Mouse (Mus musculus) heart, embryonic 10.5 days (tissue): ENCODE data around the gene Dact2. TPM values are rescaled to one million over a fixed set of nuclear protein-coding genes. Genes with fewer than 3 reads are reported as not detected.

ENCODE experiments used
- DNase-seq: peaks from one replicate; pipeline ENCODE4 v3.0.0-alpha.2; 2017; ENCODE audit warnings: low spot score
- H3K27ac ChIP-seq: fragments of 300-500 bp; sonication (generic); 2 replicates; pipeline ENCODE4 v1.5.1; 2016; ENCODE audit warnings: mild to moderate bottlenecking
- H3K27me3 ChIP-seq: fragments of 300-500 bp; sonication (generic); 2 replicates; pipeline ENCODE4 v1.6.1; 2016; ENCODE audit warnings: mild to moderate bottlenecking; ENCODE audit not compliant: poor library complexity, insufficient read depth, severe bottlenecking
- H3K36me3 ChIP-seq: fragments of 300-500 bp; sonication (generic); 2 replicates; pipeline ENCODE4 v1.6.1; 2016; ENCODE audit warnings: mild to moderate bottlenecking, moderate library complexity
- H3K4me1 ChIP-seq: fragments of 300-500 bp; sonication (generic); 2 replicates; pipeline ENCODE4 v1.6.1; 2016; ENCODE audit warnings: mild to moderate bottlenecking
- H3K4me3 ChIP-seq: fragments of 300-500 bp; sonication (generic); 2 replicates; pipeline ENCODE4 v1.5.1; 2016; ENCODE audit warnings: mild to moderate bottlenecking, moderate library complexity
- H3K9me3 ChIP-seq: fragments of 300-500 bp; sonication (generic); 2 replicates; pipeline ENCODE4 v1.6.1; 2016; ENCODE audit warnings: mild to moderate bottlenecking, moderate library complexity
- WGBS: fragments of 180-500 bp; shearing (Covaris S2); methylation state at CpG from one replicate; pipeline ENCODE4 v1.1.7; 2016; 5-methylcytosine and 5-hydroxymethylcytosine counted together
- polyA plus RNA-seq: library from polyadenylated mRNA; unstranded; fragments of >200 nt; fragmentation: Nextera tagmentation; extraction: Ambion mirVana; gene quantifications from 2 replicates; pipeline ENCODE4 v1.2.1, GENCODE M21; 2016

The Dact2 gene
- polyA plus RNA-seq, 1 experiment from 2014 or later = 1.4 TPM

- peak; percentile 84 for DNase-seq
- WGBS = under 1% methylated on average over 96 of the region's 97 CpGs
- Histone ChIP-seq H3K36me3 (no peaks in the 10 kb centered on the region), H3K4me3 (peak overlapping the region; percentile 72), H3K27me3 (peaks cover 77% of the 10 kb centered on the region), H3K4me1 (peaks cover 33% of the 10 kb centered on the region), H3K9me3 (no peaks in the 10 kb centered on the region), H3K27ac (peak overlapping the region; percentile 81)
Observed at GRCm38 (mm10) chr17:14203121-14203941, 773 bp downstream of the Dact2 start.

DNA sequence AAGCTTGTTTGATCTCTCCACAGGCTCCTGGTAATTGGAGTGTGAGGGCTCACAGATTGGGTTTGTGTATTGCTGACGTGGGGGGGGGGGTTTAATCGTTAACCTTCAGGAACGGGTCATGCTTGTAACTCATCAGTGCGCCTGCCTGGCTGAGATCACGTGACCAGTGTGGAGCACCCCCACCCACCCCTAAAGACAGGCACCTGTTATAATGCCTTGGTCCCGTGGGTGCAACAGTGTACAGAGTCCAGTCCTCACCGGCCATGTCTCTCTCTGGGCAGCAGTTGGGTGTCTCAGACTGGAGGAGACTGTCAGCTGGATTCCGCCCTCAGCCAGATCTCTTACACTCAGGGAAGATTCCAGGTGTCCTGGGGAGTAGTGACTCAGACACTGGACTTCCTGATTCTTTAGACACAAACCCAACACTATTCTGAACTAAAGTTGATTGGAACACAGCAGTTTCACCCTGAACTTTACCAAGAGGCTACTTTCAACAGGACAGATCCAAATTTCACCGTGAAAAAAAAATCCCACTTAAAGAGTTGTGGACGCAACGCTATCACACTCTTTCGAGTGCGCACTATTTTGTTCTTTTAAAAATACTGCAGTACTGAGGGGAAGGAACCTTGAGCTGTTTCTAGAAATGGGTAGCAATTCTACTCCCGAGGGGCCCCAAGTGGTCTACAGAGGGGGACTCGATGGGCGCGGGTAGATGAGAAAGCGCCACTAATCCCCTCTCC is 1.6 kb downstream of the Dact2 start:
- Histone ChIP-seq H3K4me1 (peaks cover 33% of the 10 kb centered on the region), H3K27ac (peak overlapping the region; percentile 81; the same call in 1 of the 2 replicates), H3K4me3 (peak overlapping the region; percentile 72), H3K9me3 (no peaks in the 10 kb centered on the region), H3K27me3 (peaks cover 75% of the 10 kb centered on the region), H3K36me3 (peaks cover 4% of the 10 kb centered on the region; the same call in 1 of the 2 replicates)
- 2% methylated on average over 18 of the region's 18 CpGs for WGBS
- DNase-seq = no peak

DNA sequence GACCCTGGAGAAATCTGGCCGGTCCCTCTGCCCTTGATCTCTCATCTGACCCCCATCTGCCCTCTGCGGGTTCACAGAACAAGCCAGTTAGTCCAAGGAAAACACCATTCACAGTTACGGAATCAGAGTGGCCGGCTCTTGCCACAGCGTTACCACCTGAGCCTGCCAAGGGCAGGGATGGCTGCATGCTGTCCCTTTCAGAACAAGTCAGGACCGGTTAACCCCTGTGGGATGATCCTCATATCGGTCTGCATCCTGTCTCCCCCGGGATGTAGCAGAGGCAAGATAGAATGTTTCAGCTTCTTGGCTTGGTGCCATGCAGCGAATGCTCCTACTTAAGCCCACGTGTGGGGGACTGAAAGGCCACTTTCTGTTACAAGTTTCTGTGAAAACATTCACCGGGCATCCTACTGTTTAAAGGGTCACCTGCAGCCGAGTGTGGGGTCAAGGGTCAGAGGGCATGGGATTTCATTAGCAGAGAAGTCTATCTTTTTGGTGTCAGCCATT is 2.8 kb downstream of the Dact2 start:
- Histone ChIP-seq H3K27me3 (peaks cover 75% of the 10 kb centered on the region), H3K27ac (no peak overlapping the region), H3K36me3 (peaks cover 12% of the 10 kb centered on the region), H3K4me3 (0 out of 2 replicates have a peak overlapping the region, but pooled peaks have one; percentile 72), H3K9me3 (no peaks in the 10 kb centered on the region), H3K4me1 (peaks cover 33% of the 10 kb centered on the region)
- DNase-seq = no peak
- WGBS = 13% methylated on average over 12 of the region's 12 CpGs

DNA sequence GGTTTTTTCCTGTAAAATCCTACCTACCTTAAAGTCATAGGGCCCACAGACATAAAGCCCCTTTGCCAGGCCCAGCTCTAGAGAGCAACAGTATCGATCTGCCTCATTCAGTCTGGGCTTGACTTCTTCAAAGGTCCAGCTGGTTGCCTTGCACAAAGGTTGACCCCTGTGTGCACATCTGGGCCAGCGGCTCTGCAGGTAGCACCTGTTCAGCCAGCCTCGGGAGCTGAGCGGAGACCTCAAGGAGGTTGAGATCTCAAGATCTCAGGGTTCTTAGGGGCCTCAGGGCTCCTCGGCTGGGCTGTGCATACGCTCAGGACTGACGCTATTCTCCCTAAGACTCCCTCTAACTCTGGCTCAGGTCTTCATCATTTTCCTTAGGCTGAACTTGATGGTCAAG is 3.9 kb downstream of the Dact2 start:
- Histone ChIP-seq H3K4me3 (no peak overlapping the region), H3K36me3 (peaks cover 22% of the 10 kb centered on the region), H3K27ac (no peak overlapping the region), H3K4me1 (peaks cover 33% of the 10 kb centered on the region), H3K9me3 (no peaks in the 10 kb centered on the region), H3K27me3 (peaks cover 74% of the 10 kb centered on the region)
- 83% methylated on average over 7 of the region's 7 CpGs for WGBS
- no peak for DNase-seq

- 51% methylated on average over 4 of the region's 4 CpGs for WGBS
- Histone ChIP-seq H3K27me3 (peaks cover 68% of the 10 kb centered on the region), H3K36me3 (peaks cover 25% of the 10 kb centered on the region), H3K4me3 (no peak overlapping the region), H3K4me1 (peaks cover 33% of the 10 kb centered on the region), H3K9me3 (no peaks in the 10 kb centered on the region), H3K27ac (no peak overlapping the region)
- DNase-seq = no peak
Observed at GRCm38 (mm10) chr17:14199621-14200020, 4.5 kb downstream of the Dact2 start.

DNA sequence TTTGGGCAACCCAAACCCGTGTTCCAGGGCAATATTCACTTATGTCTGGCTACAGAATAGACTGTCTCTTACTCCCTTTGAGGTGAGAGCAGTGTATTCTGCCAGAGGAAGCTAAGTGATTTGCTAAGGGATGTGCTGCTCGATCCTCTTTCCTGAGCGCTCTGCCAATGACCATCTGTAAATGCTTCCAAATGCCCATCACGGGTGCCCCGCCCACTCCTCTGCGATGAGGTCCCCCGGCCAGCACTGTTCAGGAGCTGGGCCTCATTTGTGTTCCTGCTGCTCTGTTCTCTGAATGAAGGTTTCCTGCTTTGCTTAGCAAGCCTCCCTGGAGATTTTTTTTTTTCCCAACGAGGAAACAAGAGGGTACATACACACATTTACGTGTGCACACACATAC is 11.2 kb downstream of the Dact2 start:
- no peak overlapping the region for H3K27ac ChIP-seq

GRCm38 (mm10) chr17:14192432-14192831 is 11.7 kb downstream of the Dact2 start:
- Histone ChIP-seq H3K4me3 (no peak overlapping the region), H3K9me3 (no peaks in the 10 kb centered on the region), H3K27me3 (peaks cover 46% of the 10 kb centered on the region), H3K36me3 (peaks cover 24% of the 10 kb centered on the region), H3K27ac (no peak overlapping the region), H3K4me1 (no peaks in the 10 kb centered on the region)
- DNase-seq = no peak
- WGBS = 73% methylated on average over 4 of the region's 4 CpGs

More for the DNA sequence above, 11.2 kb downstream of the Dact2 start:
- no peaks in the 10 kb centered on the region for H3K4me1 ChIP-seq
- peaks cover 28% of the 10 kb centered on the region for H3K36me3 ChIP-seq
- no peak for DNase-seq
- no peak overlapping the region for H3K4me3 ChIP-seq
- no peaks in the 10 kb centered on the region for H3K9me3 ChIP-seq
- 69% methylated on average over 9 of the region's 9 CpGs for whole genome bisulfite sequencing
- H3K27me3 ChIP-seq = peaks cover 46% of the 10 kb centered on the region

GRCm38 (mm10) chr17:14188455-14188854 is 15.6 kb downstream of the Dact2 start:
- H3K4me1 ChIP-seq = no peaks in the 10 kb centered on the region
- H3K27me3 ChIP-seq = peaks cover 52% of the 10 kb centered on the region; the same call in 1 of the 2 replicates
- no peak overlapping the region for H3K4me3 ChIP-seq
- H3K36me3 ChIP-seq = no peaks in the 10 kb centered on the region
- no peak overlapping the region for H3K27ac ChIP-seq
- no peaks in the 10 kb centered on the region for H3K9me3 ChIP-seq
- no peak for DNase-seq

- Histone ChIP-seq H3K4me1 (no peaks in the 10 kb centered on the region), H3K27ac (no peak overlapping the region), H3K36me3 (no peaks in the 10 kb centered on the region), H3K4me3 (no peak overlapping the region), H3K27me3 (peaks cover 66% of the 10 kb centered on the region; the same call in 1 of the 2 replicates), H3K9me3 (no peaks in the 10 kb centered on the region)
- no peak for DNase-seq
Observed at GRCm38 (mm10) chr17:14187096-14187495, 17.0 kb downstream of the Dact2 start.

GRCm38 (mm10) chr17:14186176-14186575 is 17.9 kb downstream of the Dact2 start:
- Histone ChIP-seq H3K4me1 (no peaks in the 10 kb centered on the region), H3K36me3 (no peaks in the 10 kb centered on the region), H3K27me3 (peaks cover 60% of the 10 kb centered on the region; the same call in 1 of the 2 replicates), H3K4me3 (no peak overlapping the region), H3K9me3 (no peaks in the 10 kb centered on the region), H3K27ac (no peak overlapping the region)
- DNase-seq = no peak
- 79% methylated on average over 3 of the region's 3 CpGs for WGBS

DNA sequence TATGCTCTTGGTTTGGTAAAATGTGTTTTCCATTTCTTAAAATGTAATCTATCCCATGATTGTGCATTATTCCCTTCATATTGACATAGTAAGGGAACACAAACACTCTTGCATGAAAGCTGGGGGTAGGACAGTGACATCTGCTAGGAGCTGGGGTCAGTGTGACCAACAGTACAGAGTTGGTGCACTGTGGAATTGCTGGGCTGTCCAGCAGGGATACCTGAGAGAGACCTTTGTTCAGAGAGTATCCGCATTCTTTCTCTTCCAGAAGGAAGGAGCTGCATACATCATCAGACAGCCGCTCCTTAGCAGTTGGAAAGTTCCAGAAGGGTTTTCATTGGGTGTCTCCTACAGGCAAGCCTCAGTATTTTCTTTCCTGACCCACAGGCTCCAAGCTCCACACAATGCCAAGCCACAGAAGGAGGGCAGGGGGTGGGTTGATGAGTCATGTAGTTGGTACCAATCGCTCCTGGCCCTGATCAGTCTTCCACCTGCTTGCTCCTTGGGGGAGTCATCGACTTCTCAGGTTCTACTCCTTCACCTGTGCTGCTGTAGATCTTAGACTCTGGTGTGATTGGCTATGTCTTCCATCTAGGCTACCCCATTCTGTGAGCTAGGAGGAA is 19.8 kb downstream of the Dact2 start:
- peaks cover 53% of the 10 kb centered on the region; the same call in 1 of the 2 replicates for H3K27me3 ChIP-seq
- no peak for DNase-seq
- WGBS = 86% methylated on average over 4 of the region's 4 CpGs
- H3K4me1 ChIP-seq = peaks cover 1% of the 10 kb centered on the region; the same call in 1 of the 2 replicates
- H3K4me3 ChIP-seq = no peak overlapping the region
- no peaks in the 10 kb centered on the region for H3K36me3 ChIP-seq
- H3K27ac ChIP-seq = no peak overlapping the region
- H3K9me3 ChIP-seq = no peaks in the 10 kb centered on the region

DNA sequence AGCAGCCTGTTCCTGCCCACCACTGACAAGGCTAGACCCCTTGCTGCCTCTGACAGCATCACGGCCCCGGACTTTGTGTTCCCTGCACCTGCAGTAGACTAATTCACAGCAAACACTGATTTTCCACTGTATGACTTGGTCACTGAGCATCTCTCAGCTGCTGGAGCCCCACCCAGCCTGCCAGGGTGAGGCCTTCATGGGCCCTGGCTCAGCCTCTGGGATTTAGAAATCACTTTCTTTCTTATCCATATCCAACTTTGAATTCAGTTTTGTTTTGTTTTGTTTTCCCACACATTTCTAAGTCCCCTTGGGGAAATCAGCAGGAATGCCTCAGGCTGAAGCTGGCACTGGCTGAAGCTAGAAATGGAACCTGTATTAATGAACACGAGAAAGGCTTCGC is 20.4 kb downstream of the Dact2 start:
- peaks cover 57% of the 10 kb centered on the region; the same call in 1 of the 2 replicates for H3K27me3 ChIP-seq
- peaks cover 7% of the 10 kb centered on the region for H3K4me1 ChIP-seq
- no peaks in the 10 kb centered on the region for H3K36me3 ChIP-seq
- H3K4me3 ChIP-seq = no peak overlapping the region
- no peak overlapping the region for H3K27ac ChIP-seq
- no peak for DNase-seq
- WGBS = 90% methylated on average over 4 of the region's 4 CpGs
- no peaks in the 10 kb centered on the region for H3K9me3 ChIP-seq
